Mouse (Mus musculus): ENCODE results near the gene Msl1.

The Msl1 gene

DNA sequence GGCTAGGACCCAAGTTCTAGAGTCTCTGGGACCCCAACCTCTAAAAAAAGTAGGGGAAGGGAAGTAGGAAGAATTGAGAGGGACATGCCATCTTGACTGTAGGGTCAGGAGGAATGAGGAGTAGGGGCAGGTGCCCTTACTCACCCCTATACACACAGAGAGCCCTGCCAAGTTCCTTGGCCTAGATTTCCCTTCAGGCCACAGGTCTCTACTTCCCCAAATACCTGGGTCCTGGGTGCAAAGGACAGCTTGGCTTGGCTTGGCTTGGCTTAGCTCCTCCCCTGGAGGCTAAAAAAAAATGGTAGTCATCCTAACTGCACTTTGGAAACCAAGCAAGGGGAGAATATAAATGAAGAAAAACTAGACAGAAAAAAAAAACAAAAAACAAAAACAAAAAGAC is 30.6 kb upstream of the Msl1 start:
- peak; percentile 52 for DNase-seq

DNA sequence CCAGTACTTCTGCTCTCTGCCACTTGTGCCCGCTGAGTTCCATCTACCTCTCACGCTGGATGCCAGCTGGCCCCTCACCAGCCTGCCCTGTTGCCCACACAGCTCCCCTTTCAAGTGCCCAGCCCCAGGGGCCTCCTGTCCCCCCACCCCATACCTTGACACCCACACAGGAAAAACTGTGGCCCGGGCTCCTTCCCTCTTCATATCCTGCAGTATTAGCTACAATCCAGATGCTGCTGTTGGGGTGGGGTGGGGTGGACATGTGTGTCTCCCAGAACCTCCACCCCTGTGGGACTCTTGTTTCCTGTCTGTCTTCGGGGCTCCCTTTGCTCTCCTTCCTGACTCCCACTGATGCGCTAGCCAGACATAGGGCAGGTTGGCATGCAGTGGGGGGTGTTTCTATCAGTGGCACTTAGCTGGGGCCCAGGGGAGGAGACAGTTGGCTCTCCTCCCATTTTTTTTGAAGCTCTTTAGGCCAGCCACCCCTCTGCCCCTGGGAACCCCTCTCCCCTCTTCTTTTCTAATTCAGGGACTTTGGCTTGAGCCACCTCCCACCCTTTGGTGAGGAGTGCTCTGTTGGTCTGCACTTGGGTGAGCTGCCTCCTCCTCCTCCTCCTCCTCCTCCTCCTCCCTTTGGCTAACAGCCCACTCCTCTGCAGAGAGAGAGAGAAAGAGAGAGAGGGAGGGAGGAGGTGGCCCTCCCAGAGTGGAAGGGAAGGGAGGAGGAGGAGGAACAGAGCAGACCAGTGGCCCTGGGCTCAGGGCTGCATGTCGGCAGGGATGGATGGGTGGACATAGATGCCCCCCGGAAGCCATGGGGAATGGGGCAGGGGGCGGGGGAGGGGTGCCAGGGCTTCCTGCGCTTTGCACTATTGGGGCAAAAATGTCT is 29.7 kb upstream of the Msl1 start:
- peak; percentile 31 for DNase-seq

DNA sequence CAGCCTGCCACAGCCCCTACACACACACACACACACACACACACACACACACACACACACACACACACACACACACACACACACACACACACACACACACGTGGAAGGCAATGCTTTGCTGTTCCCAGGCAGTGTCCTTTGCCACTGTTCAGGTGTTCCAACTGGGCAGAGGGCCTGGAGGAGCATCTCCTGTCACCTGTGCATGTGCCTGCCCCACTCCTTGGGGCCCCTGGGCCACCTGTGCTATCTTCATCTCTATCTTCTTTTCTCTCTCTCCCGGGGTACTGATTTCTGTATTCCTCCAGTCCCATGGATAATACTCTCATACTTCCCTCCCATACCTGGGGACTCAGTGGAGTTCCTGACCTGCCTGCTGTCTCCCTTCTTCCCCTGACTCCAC is 29.0 kb upstream of the Msl1 start:
- no peak for DNase-seq

GRCm38 (mm10) chr11:98766816-98767215 is 28.5 kb upstream of the Msl1 start:
- peak; percentile 34 for DNase-seq

DNA sequence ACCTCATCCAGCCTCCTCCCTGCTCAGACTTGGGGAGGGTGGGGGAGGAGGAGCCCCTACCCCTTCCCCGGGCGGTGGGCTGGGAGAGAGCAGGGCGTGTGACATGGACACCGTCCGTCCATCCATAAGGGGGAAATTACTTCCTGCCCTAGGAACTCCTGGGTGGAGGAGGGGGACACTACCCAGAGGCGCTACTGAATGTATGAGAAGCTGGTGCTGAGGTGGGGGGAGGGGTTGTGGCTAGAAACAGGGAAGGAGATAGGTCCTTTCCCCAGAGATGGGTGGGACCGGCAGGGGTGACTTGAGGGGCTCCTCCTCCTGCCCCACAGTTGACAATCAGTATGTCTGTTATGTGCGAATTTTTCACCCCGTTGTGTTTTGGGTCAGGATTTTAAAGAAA is 28.0 kb upstream of the Msl1 start:
- peak; percentile 57 for DNase-seq

DNA sequence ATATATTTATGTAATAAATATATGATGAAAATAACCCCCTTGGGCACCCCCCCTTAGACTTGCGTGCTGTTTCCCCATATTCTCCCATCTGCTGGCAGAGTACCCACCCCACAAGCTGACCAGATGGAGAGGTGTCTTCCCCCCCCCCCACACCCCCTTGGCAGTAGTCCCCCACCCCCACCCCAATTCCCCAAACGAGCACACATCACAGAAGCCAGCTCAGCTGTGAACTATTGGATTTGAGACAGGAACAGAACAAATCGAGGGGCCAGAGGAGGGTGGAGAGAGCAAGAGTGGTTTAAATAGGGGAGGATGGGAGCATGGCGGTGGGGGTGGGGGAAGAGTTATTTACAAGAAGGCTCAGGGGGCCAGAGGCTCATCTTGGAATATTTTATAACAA is 27.6 kb upstream of the Msl1 start:
- no peak for DNase-seq

DNA sequence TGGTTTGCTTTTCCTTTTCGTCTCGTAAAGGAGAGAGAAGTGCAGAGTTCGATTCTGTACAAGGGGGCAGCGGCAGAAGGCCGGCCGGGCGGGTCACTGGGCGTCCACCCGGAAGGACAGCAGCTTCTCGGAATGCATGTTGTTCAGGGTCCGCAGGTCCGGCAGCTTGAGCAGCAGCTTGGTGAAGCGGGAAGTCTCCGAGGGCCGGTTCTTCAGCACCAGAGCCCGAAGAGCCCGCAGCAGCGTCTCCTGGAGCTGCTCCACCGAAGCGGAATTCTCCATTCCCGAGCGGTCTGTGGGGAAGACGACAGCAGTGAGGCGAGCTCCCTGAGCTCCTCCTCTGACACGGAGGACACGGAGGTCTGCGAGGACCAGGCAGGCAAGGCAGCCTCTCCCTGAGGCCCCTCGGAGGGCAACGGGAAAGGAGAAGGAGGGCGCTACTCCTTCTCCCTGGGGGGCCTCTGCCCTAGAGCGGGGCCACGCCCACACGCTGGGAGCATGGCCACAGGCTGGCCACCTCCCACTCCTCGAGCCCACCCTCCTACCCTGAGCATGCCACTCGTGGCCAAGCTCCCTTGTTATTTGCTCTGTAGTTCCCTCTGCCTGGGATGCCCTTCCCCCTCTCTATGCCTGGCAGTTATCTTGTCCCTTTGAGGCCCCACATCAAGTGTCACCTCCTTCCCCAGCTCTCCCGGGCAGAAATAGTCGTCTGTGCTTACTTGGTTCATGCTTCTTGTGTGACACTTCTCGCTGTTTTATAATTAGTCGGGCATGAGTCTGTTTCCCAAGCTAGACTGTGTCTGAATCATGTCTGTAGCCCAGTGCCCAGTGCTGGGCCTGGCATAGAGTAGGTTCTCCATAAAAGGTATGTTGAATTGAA is 26.9 kb upstream of the Msl1 start:
- peak; percentile 42 for DNase-seq

GRCm38 (mm10) chr11:98769007-98769954 is 26.0 kb upstream of the Msl1 start:
- peak; percentile 28 for DNase-seq

DNA sequence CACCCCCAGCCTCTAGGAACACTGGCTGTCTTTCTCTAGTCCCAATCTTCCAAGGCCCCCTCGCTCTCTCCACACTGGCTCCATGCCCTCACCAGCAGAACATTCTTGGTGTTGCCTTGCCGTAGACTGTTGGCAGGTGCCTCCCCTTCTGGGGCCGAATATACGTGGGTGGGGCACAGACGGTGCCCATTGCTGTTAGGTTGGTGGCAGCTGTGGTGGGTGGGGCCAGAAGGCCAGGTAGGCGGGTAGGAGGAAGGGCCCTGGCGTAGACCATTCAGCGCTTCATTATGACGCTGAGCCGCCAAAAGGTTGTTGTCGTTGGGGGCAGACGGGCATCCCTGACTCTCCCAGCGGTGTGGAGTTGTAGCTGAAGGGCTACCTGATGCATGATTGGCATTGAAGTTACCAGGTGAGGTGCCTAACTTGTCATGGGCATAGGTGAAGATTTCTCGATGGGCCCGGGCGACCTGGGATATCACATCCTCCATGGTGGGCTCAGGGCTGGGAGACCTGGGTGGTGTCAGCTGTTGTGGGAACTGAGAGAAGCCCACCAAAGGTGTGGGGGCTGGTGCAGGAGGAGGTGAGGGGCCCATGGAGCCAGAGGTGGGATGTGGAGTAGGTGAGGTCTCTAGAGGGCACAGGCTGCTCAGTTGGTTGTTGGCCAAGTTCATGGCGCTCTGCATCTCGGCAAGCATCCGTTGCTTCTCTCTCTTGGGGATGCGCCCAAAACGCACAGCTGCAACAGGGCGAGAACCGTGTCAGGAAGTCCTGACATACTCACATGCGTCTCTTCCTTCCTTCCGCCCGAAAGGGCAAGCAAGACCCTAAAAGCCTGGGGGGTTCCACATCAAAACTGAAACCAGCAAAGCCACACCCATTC is 25.0 kb upstream of the Msl1 start:
- DNase-seq, result peak; percentile 55

GRCm38 (mm10) chr11:98771131-98771530 is 24.2 kb upstream of the Msl1 start:
- peak; percentile 30 for DNase-seq

GRCm38 (mm10) chr11:98771844-98772525 is 23.3 kb upstream of the Msl1 start:
- DNase-seq, result peak; percentile 46

DNA sequence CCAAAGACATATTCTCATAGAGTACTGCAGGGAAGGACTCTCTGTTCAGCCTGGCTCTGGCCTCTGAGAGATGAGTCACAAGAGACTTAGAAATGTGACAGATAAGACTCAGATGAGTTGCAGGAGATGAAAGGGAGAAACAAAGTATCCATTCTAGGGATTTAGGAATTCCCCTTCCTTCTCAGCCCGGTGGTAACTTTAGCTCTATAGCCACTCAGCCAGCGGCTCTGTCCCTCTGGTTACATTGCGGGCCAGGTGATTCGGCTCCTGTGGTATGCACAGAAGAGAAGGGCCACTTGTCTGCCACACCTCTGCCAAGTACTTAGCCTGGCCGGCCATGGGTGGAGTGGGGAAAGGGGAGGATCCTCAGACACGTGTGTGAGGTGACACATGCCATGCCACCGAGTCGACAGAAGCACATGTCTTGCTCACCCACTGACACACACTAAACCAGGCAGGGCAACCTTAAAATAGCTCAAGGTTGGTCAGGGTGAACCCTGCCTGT is 22.6 kb upstream of the Msl1 start:
- peak; percentile 96 for DNase-seq

GRCm38 (mm10) chr11:98773635-98774295 is 21.6 kb upstream of the Msl1 start:
- peak; percentile 100 for DNase-seq

DNA sequence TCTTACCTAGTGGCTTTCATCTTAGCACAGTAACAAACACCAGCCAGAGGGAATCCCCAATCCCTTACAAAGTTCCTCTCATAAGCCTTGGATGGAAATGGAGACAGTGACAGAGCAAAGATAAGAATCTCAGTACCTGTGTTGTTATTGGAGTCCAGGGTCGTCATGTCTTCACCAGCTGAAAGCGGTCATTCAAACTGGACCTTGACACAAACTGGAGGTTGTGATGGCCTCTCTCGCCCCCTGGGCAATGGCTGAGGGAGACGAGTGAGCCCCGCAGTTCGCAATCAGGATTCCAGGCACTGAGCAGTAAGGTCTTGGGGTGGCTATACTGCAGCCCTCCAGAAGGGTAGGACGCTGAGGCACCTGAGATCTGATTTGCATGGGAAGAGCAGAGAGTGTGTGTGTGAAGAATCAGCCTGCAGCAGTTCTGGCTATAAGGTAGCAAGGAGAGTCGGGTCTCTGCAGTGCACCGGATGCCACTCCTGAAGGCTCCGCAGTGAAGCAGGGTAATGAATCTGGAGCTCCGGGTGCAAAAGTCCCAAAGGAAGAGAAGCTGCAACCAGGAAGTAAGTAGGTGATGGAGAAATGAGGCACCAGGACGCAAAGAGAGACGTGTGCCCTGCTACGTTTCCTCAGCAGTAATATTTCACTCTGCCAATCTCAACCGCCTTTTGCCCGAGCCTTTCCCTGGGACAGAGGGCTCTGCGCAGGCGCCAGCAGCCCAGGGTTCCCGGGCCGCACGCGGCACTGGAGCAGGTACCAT is 20.6 kb upstream of the Msl1 start, which contains the start of gene Nr1d1:
Gene Nr1d1, minus strand, starts transcription at position 752 of the 766 bp plus-strand sequence.
- no peak for DNase-seq

DNA sequence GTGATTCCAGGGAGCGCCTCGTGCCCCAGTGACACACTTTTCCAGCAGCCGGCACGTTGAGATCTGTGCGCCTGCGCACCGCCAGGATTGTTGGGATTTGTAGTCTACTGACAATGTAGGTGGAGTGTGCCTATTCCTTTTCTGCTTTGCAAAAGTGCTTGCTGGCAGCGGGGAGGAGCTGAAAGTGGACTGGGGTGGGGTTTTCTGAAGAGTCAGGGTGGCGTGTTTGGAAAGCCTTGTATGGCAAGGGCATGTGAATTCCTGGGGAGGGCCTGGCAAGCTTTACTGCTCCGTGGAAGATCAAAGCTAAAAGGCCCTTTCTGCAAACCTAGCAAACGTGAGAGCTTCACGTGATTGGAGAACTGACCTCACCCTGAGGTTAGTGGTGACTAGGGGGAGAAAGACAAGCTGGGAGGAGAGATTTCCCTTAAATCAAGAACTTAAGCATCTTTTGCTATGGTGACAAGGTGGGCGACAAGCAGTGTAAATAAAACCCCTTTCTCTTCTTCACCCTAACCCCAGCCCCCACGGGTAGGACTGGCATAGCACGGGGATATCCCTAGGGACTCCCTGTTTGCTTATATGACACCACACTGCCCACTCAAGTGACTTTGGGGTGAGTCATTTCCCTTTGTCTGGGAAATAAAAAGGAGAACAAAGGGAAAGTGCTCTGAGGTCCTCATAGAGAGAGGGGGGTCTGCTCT is 19.8 kb upstream of the Msl1 start:
- DNase-seq, result peak; percentile 100

GRCm38 (mm10) chr11:98776052-98776764 is 19.1 kb upstream of the Msl1 start:
- no peak for DNase-seq

- DNase-seq, result peak; percentile 89
These were observed 18.3 kb upstream of the Msl1 start for GRCm38 (mm10) chr11:98776843-98777590.
